Mouse (Mus musculus) left cerebral cortex, postnatal 36 days (tissue): ENCODE results near the gene Fkbp11. TPM values are rescaled to one million over a fixed set of nuclear protein-coding genes. Genes with fewer than 3 reads are reported as not detected.
"Not testable (repeated sequence)": the region's sequence is repeated elsewhere in the genome, so short reads cannot be mapped to it uniquely, and the experiment has no call there.

Experiments used
- DNase-seq, 2 experiments: peaks; one replicate each; pipeline ENCODE4 v3.0.0; 2021 to 2022; ENCODE audit warnings: low spot score in 2 of 2, mixed read lengths in 1 of 2
- intact Hi-C: fragments of 180-260 bp; cut with DNase I; formaldehyde crosslinking; loops from one replicate; pipeline ENCODE4 v1.15.1; 2025
- total RNA-seq, 2 experiments: library from RNA; stranded (reverse); gene quantifications; 2 replicates each; pipeline ENCODE4 v1.2.3; 2021

Fkbp11 gene
- 1 to 10 TPM; 1.5 to 2.1 TPM for total RNA-seq

DNA sequence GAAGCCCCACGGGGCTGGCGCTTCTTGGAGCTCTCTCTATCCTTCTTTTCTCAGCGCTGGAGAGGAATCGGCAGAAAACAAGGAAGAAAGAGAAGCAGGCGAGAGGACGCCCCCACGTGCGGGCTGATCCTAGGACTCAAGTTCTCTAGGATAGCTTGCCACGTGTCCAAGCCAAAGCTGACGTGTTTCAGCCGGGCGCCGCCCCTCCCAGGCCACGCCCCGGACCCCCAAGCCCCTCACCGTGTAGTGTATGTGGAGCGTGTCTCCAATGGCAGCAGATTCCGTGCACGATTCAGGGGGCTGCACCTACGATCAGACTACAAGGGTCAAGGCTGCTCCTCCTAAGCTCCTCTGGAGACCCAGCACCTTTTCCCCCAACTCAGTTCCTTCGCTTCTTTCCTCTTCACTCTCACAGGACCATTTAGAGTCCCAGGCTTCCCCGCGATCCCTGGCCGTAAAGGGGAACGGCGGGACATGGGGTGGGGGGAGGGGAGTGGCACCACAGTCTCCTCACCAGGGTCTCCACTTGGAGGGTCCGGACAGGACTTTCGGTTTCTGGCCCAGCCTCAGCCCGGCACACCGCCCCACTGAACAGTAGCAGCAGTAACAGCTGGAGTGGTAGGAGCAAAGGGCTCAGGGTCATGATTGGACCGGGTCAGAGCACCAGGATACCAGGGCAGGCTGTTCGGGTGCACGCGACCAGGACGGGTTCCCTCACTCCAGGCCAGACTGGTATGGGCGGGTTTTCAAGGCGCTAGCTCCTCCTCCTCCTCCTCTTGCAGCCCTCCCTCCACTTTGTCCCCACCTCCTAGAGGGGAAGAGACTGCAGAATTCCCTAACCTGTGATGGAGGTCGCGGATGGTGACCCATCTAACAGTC lies at the start of gene Fkbp11:
Fkbp11 (minus strand) TSS at position 756 of the 879 bp plus-strand sequence.
- DNase-seq: no peak
- intact Hi-C loops: no loop called here

DNA sequence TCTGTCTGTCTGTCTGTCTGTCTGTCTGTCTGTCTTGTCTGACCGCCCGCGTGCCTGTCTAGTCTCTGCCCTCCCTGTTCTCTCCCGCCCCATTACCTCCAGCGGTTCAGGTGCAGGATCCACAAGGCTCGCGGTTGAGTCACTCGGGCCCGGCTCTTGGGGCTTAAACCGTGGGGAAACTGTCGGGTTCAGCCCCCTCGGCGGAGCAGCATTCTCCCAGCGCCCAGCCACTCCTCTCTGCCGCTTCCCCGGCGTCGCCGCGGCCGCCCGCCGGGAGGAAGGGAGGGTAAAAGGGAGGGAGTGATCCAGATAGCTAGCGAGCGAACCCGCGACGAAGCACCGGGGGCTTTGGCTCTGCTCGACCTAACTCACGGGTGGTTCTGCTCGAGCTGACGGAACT lies 49.8 kb upstream of the Fkbp11 start, which contains the start of gene Wnt10b:
Wnt10b (minus strand) TSS at position 389 of the 400 bp plus-strand sequence.
- intact Hi-C loops: no loop called here
- no peak for DNase-seq

DNA sequence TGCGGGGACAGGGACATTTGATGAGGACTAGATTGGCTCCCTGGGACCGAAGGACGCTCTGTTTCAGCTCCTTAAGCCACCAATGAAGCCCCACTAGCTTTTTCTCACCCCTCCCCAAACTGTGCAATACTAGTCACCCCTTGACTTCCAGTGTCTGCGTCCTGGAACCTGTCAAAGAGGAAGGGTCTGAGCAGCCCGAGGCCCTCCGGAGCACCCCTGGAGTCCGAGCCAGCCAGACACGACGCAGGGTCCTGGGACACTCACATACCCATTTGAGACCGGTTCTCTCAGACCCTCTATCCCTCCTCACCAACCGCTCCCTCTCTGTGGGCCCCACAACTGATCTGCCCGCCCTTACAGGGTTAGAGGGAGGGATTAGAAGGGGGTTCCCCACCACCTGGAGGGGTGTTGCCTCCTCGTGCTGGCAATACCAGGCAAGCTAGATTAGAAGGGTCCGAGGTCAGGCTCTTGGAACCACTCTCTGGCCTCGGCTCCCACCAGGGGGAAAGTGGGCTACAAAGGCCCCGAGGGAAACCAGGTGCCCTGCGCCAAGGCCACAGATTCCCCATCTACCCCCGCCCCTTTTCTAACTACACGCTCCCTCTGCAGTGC lies 49.1 kb upstream of the Fkbp11 start:
- no peak for DNase-seq
- intact Hi-C loops: no loop called here

DNA sequence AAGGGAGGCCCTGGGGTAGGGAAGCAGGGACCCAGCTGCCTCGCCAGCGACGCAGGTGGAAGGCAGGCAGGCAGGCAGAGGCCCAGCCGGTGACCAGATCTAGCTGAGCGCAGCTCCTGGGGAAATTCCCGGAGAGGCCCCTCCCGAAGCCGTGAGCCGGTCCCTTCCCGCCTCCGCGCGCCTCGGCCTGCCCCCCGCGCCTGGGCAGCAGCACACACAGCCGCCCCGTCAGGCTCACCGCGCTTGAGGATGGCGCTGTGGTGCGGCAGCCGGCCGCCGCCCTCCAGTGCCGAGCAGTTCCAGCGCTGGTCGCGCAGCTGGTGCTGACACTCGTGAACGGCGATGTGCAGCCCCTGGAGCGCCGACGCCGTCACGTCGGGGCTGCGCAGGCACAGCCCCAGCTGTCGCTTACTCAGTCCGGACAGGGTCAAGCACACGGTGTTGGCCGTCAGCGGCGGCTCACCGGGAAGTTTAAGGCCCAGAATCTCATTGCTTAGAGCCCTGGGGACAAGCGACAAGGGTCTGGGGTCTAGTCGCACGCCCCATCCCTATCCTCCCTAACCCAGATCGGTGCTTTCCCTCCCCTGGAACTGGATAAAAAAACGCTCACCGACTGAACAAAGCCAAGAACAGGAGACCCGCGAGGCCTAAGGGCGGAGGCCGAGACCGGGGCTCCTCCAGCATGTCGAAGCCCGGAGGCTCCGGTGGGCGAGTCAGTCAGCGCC lies 48.4 kb upstream of the Fkbp11 start:
- intact Hi-C loops: no loop called here
- no peak for DNase-seq

DNA sequence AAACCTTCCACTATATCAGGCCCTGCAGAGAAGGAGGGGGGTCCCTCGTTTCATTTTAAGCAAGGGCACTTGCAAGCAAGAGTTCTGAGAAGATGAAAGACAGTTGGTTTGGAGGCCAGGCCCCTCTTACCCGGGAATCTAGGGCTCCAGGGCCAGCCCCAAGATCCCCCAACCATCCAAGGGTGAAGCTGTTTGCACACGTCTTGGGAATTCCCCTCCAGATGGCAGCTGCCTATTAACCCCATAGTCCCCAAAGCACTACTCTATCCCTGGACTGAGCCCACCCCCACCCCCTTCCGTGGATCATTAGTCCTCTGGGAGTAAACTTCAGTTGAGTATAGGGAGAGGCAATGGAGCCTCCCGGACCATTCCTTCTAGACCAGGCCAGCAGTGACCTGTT lies 47.5 kb upstream of the Fkbp11 start:
- intact Hi-C loops: no loop called here
- DNase-seq: no peak

DNA sequence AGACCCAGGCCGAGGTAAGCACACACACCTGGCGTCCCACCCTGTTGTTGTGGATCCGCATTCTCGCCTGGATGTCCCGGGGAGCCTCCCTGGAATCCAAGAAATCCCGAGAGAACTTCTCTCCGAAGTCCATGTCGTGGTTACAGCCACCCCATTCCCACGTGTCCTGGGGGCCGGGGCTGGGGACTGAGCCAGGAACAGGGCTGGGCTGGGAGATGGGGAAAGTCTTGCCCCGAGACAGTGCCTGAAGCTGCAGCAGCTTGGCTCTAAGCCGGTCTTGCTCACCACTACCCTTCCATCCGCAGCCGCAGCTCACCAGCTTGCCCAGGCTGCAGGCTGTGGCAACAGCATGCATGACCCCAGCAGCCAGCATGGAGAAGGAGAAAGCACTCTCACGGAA lies 46.1 kb upstream of the Fkbp11 start:
- no peak for DNase-seq
- intact Hi-C loops: no loop called here

DNA sequence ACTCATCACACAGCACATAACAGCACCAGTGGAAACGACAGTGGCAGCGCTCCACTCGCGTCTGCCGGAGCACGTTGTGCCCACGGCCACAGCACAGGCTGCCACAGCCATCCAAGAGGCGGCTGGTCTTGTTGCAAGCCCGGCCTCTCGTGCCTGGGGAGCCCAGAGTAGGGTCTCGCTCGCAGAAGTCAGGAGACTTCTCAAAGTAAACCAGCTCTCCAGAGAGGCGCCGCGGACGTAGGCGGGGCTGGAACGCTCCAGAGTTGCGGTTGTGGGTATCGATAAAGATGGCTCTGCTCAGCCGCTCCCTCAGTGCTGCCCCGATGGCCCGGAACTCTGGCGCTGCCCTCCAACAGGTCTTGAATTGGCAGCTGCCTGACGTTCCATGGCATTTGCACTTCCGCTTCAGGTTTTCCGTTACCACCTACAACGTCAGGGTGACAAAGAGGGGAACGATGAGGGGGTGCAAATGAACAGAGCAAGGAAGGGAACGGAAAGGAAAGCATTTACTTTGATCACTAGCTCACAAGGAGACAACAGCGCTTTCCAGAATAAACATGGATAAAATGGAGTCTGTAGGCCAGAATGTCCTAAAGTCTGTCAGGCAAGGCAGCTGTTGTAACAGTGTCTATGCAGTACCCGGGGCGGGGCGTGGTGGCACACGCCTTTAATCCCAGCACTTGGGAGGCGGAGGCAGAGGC lies 44.7 kb upstream of the Fkbp11 start:
- DNase-seq: no peak
- intact Hi-C loops: no loop called here

DNA sequence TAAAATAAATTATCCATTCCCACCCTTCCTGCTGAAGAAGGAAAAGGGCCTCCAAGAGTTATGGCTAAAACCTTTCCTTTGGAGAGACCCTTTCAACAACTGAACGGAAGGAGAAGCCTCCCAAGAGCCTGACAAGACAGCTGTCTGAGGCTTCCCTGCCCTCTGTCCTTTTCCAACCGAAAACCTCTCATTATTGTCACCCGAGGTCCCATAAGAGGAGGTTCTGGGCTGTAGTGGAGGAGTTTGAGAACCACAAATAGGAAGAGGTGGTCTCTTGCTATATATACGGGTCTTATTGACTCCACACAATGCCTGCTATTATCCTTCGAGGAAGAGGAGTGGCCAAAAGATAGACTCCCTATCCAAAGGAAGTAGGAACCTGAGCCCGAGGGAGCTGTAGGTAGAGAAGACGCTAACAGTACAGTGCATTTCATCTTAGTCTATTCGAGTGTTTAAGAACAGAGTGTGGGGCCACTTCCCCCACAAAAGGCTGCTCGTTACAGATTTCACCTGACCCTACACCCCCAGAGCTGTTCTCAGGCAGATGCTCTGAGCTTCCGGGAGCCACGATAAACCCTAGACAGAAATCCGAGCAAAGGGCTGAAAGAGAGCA lies 43.9 kb upstream of the Fkbp11 start:
- DNase-seq: no peak
- intact Hi-C loops: no loop called here

DNA sequence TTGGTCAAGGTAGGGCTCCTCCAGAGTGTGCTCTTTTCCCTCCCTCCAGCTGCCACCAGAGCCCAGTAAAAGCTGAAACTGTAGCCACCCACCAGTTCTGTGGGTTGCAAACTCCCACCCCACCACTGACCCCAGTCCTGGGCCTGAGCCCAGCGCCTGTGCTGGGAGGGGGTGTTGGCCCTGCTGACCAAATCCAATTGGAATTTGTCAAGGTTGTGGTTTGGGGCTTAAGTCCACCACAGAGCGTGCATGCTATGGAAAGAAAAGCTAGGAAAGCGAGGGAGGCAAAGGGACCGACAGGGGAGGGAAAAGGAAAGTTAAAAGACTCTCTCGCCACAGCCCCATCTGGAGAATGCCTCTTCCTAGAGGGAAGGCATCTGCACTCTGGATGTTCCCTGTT lies 40.3 kb upstream of the Fkbp11 start:
- no peak for DNase-seq
- intact Hi-C loops: no loop called here

DNA sequence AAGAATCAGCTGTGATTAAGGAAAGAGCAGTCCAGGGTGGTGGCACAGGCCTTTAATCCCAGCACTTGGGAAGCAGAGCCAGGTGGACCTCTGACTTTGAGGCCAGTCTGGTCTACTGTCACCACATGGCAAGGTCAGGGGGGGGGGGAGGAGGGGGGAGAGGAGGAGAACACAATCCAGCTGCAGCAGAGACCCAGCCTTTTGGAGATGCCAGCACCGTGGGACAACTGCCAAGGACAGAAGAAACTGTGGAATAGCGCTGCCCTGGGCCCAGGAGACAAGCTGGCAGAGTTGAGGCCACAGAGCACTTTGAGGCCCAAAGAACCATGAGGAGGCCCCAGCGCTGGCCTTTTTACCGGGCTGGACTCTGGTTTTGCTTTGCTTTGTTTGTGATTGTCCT lies 37.9 kb upstream of the Fkbp11 start:
- intact Hi-C loops: no loop called here
- no peak for DNase-seq

DNA sequence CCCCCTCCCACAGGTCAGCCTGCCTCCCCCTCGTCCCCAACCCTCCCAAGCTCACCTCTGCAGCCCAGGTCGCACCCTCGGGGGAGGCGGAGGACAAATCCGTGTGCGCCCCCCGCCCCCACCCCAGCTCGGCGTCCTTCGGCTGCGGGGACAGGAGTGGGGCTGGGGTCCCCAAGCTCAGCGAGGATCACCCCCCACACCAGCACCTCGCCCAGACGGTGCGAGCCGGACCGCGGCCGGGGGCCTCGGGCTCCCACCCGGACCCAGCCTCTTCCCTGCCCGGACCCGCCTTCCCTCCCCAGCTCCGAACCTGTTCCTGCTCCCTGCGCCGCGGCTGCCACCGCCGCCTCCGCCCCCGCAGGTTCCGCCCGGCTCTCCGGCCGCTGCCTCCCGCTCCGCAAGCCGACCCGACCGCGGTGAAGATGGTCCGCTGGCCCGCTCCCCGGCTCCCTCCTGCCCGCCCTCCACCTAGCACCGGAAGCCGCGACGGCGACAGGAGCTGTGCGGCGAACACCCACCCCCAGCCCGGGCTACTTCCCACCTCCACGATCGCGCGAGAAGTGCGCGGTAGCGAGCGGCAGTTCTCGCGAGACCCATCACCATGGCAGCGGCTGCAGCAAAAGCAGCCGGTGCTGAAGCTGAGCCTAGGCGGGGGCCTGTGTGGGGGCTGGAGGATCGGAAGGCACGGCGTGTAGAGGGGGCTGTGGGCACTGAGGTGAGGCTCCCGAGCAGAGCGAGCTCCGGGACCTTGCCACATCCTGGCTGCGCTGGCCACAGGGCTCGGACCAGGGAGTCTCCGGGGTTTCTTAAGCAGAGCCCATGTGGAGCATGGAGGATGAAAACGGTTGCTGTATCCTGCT lies 34.9 kb upstream of the Fkbp11 start, which contains the start of gene Arf3:
Arf3 (minus strand) TSS at position 545 of the 860 bp plus-strand sequence.
- DNase-seq: peak; percentile 97
- intact Hi-C loops: loop anchor here (5.0 kb wide), 1 partner anchor 34 kb away; no protein-coding TSS in a partner anchor

DNA sequence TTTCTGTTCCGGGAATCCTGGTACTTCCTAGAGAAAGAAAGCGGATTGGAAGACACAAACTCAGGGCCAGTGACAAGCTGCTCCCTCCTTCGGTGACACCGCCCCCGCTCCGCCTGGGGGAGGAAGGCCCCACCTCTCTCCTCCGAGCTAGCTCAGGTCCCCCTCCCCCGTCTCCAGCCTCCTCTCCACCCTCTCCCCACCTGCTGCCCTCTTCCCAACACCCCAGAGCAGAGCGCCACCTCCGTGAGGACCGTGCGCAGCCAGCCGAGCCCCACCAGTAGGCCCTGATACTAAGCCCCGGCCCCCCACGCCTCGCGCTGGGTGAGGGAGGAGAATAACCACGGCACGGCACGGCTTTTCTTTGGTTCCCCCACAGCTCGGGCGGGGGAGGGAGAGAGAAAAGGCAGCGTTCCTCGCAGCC lies 34.2 kb upstream of the Fkbp11 start:
- peak; percentile 74 to 79 for DNase-seq
- intact Hi-C loops: loop anchor here (5.0 kb wide), 1 partner anchor 35 kb away; no protein-coding TSS in a partner anchor

DNA sequence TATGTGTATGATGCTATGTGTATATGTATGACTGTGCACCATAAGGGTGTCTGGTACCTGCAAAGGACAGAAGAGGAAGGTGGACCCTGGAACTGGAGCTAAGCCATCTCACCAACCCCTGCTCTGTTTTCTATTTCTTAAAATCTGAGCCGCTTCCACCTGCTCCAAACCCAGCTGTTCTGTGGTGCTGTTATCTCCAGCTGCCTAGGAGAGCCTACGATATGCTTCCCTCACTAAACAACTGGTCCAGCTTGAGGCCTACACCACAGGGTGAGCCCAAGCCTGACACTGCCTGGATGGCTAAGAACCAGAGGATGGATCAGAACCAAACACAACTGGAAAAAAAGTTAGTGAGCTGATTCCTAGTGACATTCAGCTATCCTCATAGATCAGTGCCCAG lies 26.1 kb upstream of the Fkbp11 start:
- DNase-seq: no peak
- intact Hi-C loops: no loop called here

DNA sequence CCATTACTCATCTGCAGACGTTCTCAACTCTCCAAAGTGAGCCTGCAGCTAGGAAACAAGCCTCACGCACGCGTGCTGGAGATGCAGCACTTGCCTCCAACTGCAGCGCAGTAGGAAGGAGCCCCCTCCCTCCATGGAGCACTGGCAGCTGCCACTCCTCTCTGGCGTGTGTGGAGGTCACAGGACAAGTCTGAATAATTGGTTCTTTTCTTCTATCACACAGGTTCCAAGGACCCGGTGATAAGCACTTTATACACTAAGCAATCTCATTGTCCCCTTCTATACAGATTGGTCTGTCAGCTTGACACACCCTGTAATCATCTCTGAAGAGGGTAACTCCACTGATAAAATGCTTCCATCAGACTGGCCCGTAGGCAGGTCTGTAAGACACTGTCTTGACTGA lies 25.0 kb upstream of the Fkbp11 start:
- intact Hi-C loops: no loop called here
- DNase-seq: no peak

DNA sequence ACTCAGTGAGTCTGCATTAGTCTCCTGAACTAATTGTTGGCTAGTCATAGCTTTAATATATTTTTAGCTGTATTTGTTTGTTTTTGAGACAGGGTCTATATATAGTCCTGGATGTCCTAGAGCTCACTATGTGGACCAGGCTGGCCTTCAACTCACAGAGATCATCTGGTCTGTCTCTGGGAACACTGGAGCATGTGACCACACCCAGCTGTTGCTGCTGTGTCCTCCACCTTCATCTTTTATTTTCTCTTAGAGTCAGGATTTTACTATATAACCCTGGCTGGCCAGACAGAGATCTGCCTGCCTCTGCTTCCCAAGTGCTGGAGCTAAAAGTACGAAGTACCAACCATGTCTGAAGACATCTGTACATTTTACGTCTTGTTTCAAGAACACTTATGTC lies 21.1 kb upstream of the Fkbp11 start:
- intact Hi-C loops: no loop called here
- no peak for DNase-seq

DNA sequence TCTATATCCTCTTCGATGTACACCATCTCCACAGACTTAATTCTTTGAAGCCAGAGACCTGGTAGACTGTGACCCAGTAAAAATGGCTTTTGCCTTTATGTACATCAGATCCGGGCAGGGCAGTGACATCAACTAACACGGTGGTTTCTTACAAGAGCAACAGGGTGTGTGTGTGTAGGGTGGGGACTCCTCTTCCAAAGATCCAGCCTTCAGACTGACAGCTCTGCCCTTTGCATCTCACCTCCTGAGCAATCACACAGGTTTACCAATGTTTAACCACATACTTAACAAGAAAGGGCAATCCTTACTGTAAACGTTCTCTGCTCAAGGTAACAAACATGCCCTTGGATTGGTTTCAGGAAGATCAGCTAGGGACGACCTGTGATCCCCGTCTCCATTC lies 19.3 kb upstream of the Fkbp11 start:
- intact Hi-C loops: no loop called here

DNA sequence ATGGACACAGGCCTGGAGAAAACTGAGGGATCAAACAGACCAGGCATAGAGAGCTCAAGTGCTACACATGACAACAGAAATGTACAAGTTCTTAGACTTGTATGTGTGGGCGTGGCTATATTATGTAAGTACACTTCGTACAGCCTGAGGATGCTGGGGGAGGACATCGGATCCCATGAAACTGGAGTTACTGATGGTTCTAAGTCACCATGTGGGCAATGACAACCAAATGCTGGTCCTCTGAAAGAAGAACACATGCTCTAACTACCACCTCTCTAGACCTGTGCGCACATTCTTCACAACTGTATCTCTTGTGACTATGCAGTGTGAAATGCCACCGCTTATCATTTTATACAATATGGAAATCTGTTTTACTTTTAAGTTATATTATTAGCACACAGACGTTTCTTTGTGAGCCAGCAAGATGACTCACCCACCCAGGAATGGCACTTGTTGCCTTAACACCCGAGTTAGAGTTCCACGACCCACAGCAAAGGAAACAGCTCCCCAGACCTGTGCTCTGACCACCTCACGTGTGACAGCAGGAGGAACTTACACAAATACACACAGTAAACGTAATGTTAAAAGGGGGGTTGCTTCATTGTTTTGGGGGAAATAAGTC lies 18.5 kb upstream of the Fkbp11 start:
- DNase-seq: peak in 1 of 2 experiments; percentile 30

More for the DNA sequence above, 19.3 kb upstream of the Fkbp11 start:
- DNase-seq: no peak

DNA sequence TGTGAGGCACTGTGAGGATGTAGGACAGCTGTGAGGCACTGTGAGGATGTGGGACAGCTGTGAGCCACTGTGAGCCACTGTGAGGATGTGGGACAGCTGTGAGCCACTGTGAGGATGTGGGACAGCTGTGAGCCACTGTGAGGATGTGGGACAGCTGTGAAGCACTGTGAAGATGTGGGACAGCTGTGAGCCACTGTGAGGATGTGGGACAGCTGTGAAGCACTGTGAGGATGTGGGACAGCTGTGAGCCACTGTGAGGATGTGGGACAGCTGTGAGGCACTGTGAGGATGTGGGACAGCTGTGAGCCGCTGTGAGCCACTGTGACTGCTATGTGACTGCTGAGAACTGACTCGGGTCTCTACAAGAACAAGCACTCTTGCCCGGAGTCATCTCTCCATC lies 15.9 kb upstream of the Fkbp11 start:
- intact Hi-C loops, DNase-seq: not testable (repeated sequence)

More for the DNA sequence above, 18.5 kb upstream of the Fkbp11 start:
- intact Hi-C loops: no loop called here
